Mouse (Mus musculus) lung, adult 2 months (tissue): Measurements from ENCODE around the gene Tnip3.

Experiments used
- CTCF ChIP-seq: fragments of 200-500 bp; IDR thresholded peaks from 2 replicates; pipeline ENCODE4 v1.5.1; 2011; ENCODE audit warnings: mild to moderate bottlenecking, low read length, control low read depth; ENCODE audit not compliant: insufficient read depth
- POLR2A ChIP-seq: fragments of 200-500 bp; IDR thresholded peaks from 2 replicates; pipeline ENCODE4 v1.6.1; 2011; ENCODE audit warnings: low read depth, mild to moderate bottlenecking, control low read depth, low read length, borderline replicate concordance; ENCODE audit errors: extremely low read depth

GRCm38 (mm10) chr6:65525192-65525591, at the start of gene Tnip3:
- no peak for TF ChIP-seq CTCF
- no peak for TF ChIP-seq POLR2A
